Mouse (Mus musculus) ES-E14 (cell line): ENCODE measurements around the gene Traf1.

ENCODE experiments used
- CHD2 ChIP-seq: IDR thresholded peaks from 2 replicates; pipeline ENCODE4 v1.6.1; 2014; ENCODE audit warnings: mild to moderate bottlenecking, low read depth, low read length, inconsistent platforms
- HCFC1 ChIP-seq: IDR thresholded peaks from 2 replicates; pipeline ENCODE4 v1.6.1; 2012; ENCODE audit warnings: low read length, inconsistent platforms, borderline replicate concordance; ENCODE audit not compliant: insufficient read depth
- MAFK ChIP-seq: IDR thresholded peaks from 2 replicates; pipeline ENCODE4 v1.6.1; 2014; ENCODE audit warnings: mild to moderate bottlenecking, low read depth, low read length, inconsistent platforms; ENCODE audit not compliant: insufficient read depth
- ZC3H11A ChIP-seq: IDR thresholded peaks from 2 replicates; pipeline ENCODE4 v1.6.1; 2012; ENCODE audit warnings: low read depth, mild to moderate bottlenecking, inconsistent platforms, low read length, borderline replicate concordance
- ZNF384 ChIP-seq: IDR thresholded peaks from 2 replicates; pipeline ENCODE4 v1.6.1; 2012; ENCODE audit warnings: low read depth, low read length, inconsistent platforms

DNA sequence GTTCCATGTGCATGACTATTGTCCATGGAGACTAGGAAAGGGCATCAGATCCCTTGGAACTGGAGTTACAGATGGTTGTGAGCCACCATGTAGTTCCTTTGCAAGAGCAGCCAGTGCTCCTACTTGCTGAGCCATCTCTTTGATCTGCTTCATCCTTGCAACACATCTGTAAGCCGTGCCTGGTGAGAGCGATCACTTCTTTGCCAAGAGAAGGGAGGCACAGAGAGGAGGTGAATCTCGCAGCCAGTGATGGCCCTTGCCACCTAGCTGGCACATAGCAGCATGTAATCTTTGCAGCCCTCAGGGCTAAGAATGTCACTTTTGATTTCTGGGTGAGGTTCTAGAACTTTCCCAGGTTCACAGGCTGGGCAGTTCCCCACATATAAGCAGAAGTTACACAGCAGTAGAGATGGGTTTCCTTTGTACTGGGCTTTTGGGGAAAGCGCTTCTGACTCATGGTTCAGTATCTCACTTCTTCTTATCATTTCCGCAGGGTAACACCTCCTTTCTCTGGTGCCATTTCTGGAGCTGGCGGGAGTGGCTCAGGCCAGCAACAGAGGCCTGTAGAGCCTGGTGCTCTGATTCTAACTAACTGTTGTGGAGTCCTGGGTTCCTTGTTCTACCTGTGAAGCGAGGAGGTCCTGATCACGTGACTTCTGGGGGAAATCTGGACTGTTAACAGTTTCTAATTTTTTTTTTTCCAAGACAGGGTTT, 15.5 kb upstream of the Traf1 start:
- TF ChIP-seq MAFK (no peak), ZC3H11A (no peak), ZNF384 (no peak), CHD2 (no peak), HCFC1 (no peak)
